Mouse (Mus musculus) ovary, postnatal 10 days (tissue): Measurements from ENCODE around the gene Slc4a3.

ENCODE experiments used
- DNase-seq: peaks from one replicate; pipeline ENCODE4 v3.0.0; 2022; ENCODE audit warnings: low spot score

Gene Slc4a3

DNA sequence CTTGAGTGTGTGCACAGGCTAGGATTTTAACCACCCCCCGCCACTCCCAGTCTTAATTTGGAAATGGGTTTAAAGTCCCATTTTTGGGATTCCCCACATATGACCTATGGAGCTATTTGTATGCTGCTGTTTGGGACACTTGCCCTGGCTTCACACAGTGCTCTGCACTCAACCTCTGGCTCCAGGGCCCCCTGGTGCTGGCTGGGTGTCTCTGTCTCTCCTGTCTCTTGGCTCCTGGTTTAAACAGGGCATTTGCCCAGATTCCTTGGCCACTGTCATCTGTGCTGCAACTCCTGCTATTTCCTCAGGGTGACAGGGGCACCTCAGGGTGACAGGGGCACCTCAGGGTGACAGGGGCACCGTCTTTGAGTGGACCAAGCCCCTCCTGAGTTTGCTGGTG lies 50.8 kb downstream of the Slc4a3 start:
- no peak for DNase-seq

DNA sequence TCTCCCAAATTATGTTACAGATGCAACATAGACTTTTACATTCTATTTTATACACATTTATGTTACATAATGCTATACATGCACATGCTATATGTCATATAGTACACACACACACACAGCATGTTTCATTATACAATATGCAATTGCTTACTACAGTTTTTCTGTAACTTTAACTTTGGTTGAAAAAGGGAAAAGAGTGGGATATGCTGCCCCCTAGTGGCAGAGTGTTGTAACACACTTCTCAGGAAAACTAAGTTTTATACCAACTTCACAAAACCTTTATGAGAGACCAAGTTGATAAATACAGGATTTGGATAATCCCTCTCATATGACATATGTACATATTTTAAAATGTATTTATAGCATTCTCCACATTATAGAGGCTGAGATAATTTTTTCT lies 51.6 kb downstream of the Slc4a3 start:
- DNase-seq = peak; percentile 9

DNA sequence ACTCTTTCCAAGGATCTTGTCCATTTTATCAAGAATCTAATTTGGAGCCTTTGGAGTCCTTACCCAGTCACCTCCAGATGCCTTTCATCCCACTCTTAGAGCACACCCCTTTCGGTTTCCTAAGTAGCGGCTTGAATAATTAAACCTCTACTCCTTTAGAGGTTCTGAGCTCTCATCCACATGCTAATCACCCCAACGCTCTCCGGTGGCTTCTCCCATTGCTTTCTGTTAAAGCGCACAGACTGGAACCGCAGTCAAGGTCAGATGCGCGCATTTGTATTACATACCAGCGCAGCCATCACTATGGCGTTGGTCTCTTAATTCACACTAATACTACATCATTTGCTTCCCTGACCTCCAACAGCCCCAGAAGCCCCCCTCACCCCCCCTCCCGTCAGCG lies 55.7 kb downstream of the Slc4a3 start:
- DNase-seq = no peak

DNA sequence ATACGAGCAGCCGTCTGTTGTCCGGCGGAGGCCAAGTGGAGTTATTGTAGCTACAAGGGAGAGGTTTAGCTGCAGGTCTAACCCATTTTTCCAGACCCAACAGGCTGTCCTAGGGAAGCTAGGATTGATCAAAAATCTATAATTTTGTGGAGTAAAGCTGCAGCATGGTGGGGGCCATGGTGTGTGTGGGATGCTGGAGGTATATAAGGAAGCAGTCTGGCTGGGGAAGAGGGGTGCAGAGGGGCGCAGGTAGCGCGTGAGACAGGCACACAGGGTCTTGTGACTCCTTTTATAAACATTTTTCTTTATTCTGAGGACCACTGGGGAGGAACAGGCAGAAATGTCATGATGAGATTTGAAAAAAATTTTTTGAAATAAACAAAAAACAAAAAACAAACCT lies 57.5 kb downstream of the Slc4a3 start:
- DNase-seq = no peak

DNA sequence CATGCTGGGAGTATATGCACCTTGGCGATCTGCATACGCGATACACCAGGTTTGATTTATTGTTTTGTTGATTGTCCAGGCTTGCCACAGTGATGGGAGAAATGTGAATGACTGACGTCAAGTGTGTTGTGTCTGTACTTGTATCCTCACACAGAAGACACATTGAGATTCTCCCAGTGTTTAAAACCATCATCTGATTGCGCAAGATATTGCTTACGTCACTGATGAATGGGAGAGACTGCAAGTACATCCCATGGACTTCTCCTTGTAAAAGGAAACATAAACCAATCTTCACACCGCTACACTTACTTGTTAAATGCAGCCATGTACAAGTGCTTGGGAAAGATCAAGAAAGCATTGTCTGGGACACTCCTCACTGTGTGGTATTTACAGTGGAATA lies 62.2 kb downstream of the Slc4a3 start:
- no peak for DNase-seq

DNA sequence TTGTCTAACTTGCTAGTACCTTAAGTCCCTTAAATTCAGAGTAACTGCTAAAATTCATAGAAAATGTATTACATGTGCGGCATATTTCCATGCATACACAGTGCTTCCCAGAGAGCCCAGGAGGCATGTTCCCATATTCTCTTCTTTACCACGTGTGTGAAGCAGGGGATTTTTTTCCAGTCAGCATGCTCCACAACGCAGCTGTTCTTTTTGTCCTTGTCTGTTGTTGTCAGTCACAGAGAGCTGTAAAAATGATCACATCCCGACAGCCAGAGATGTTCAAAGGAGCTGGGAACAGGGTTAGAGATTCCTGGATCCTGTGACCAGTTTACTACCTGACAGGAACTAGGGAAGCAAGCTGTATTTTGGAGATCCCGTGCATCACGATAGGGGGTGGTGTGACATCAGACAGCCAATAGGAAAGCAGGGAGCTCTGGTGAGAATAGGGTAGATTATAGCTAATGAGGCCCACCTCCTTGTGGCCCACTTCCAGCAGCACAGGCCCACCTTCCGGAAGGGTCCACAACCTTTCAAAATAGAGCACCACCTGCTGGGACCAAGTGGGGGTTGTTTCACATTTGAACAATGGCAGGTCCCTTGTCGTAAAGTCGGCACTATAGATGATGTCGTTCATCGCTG lies 62.7 kb downstream of the Slc4a3 start:
- no peak for DNase-seq

DNA sequence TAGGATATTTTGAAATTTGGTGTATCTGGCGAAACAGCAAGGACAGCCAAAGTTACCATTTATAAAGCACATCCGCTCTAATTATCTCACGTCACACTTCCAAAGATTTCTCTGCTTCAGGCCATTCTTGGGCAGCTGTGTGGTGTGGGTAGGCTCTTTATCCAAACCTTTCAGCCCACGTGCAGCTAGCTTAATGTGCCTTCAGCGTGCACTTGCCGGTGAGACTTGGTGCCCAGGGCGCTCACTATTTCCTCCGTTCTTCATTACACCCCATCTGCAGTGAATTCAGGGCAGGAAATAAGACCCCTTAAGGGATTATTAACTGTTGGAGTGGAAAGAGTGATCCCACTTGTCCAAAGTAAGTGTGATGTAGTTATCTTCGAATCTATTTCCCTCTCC lies 63.2 kb downstream of the Slc4a3 start:
- DNase-seq = no peak

DNA sequence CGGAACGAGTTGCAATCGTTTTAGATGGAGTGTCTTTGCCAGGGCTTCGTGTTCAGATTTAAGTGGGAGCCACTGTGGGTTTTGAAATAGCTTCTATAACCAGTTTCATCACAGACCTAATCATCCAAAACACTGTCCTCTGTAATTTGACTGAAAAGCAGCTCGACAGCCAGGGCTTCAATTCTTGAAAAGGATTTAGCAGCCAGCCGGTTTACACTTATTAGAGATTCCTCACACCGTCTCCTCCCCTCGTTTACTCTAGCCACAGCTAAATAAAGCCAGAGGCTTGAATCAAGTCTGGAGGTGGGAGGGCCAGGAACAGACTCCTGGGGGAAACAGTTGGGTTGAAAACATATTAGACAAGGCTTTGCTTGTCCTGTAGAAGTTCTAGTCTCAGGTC lies 64.5 kb downstream of the Slc4a3 start:
- no peak for DNase-seq
